Mouse (Mus musculus) cortical plate, adult 2 months (tissue): ENCODE measurements around the gene Bmp2k. TPM values are rescaled to one million over a fixed set of nuclear protein-coding genes. Genes with fewer than 3 reads are reported as not detected.

Source experiments
- H3K27ac ChIP-seq: fragments of 200-500 bp; 2 replicates; pipeline ENCODE4 v1.5.1; 2012; ENCODE audit warnings: low read length, control low read depth, inconsistent platforms; ENCODE audit not compliant: insufficient read depth
- H3K4me1 ChIP-seq: fragments of 200-500 bp; 2 replicates; pipeline ENCODE4 v1.6.1; 2011; ENCODE audit warnings: low read length; ENCODE audit not compliant: control insufficient read depth, insufficient read depth
- H3K4me3 ChIP-seq: fragments of 200-500 bp; 2 replicates; pipeline ENCODE4 v1.5.1; 2011; ENCODE audit warnings: mild to moderate bottlenecking, low read length, control low read depth; ENCODE audit not compliant: insufficient read depth
- CTCF ChIP-seq: fragments of 200-500 bp; IDR thresholded peaks from 2 replicates; pipeline ENCODE4 v1.5.1; 2011; ENCODE audit warnings: mild to moderate bottlenecking, control low read depth, low read length; ENCODE audit not compliant: insufficient read depth; ENCODE audit errors: extremely low read depth
- POLR2A ChIP-seq: fragments of 200-500 bp; IDR thresholded peaks from 2 replicates; pipeline ENCODE4 v1.6.1; 2011; ENCODE audit warnings: mild to moderate bottlenecking, low read length, control low read depth; ENCODE audit not compliant: insufficient read depth; ENCODE audit errors: extremely low read depth
- polyA plus RNA-seq: library from polyadenylated mRNA; depleted of rRNA; stranded (reverse); fragments of >200 nt; gene quantifications from 2 replicates; pipeline ENCODE4 v1.2.3, GENCODE M21; 2012

Bmp2k gene
- polyA plus RNA-seq, 1 experiment, result 10.5 TPM

- TF ChIP-seq POLR2A (no peak), CTCF (no peak)
- H3K27ac ChIP-seq, result peak overlapping the region; percentile 89
- H3K4me1 ChIP-seq, result 0 out of 2 replicates have a peak, but pooled peaks cover 1% of the 10 kb centered on the region
- peak overlapping the region; percentile 66 for H3K4me3 ChIP-seq
These were observed 495 bp downstream of the Bmp2k start for GRCm38 (mm10) chr5:96997802-96998565.

- peak overlapping the region; percentile 66 for H3K4me3 ChIP-seq
- 0 out of 2 replicates have a peak, but pooled peaks cover 1% of the 10 kb centered on the region for H3K4me1 ChIP-seq
- no peak overlapping the region for H3K27ac ChIP-seq
- TF ChIP-seq CTCF (no peak), POLR2A (no peak)
These were observed 1.0 kb downstream of the Bmp2k start for GRCm38 (mm10) chr5:96998566-96998907.

- Histone ChIP-seq H3K4me1 (0 out of 2 replicates have a peak, but pooled peaks cover 1% of the 10 kb centered on the region), H3K27ac (no peak overlapping the region), H3K4me3 (peak overlapping the region; percentile 32)
- TF ChIP-seq CTCF (no peak), POLR2A (no peak)
These were observed 2.1 kb downstream of the Bmp2k start for GRCm38 (mm10) chr5:96999601-97000000.

- no peak for TF ChIP-seq POLR2A
- no peak for TF ChIP-seq CTCF
- H3K4me3 ChIP-seq, result no peak overlapping the region
- 0 out of 2 replicates have a peak, but pooled peaks cover 1% of the 10 kb centered on the region for H3K4me1 ChIP-seq
These were observed 3.0 kb downstream of the Bmp2k start for GRCm38 (mm10) chr5:97000524-97000923.

GRCm38 (mm10) chr5:97001153-97001552, 3.7 kb downstream of the Bmp2k start:
- 0 out of 2 replicates have a peak, but pooled peaks cover 1% of the 10 kb centered on the region for H3K4me1 ChIP-seq
- no peak for TF ChIP-seq POLR2A
- no peak overlapping the region for H3K4me3 ChIP-seq
- no peak overlapping the region for H3K27ac ChIP-seq

More at GRCm38 (mm10) chr5:97000524-97000923, 3.0 kb downstream of the Bmp2k start:
- no peak overlapping the region for H3K27ac ChIP-seq

- H3K4me1 ChIP-seq, result 0 out of 2 replicates have a peak, but pooled peaks cover 1% of the 10 kb centered on the region
- TF ChIP-seq POLR2A (no peak), CTCF (no peak)
- H3K27ac ChIP-seq, result no peak overlapping the region
- H3K4me3 ChIP-seq, result no peak overlapping the region
These were observed 4.1 kb downstream of the Bmp2k start for GRCm38 (mm10) chr5:97001571-97001970.

- Histone ChIP-seq H3K4me1 (0 out of 2 replicates have a peak, but pooled peaks cover 1% of the 10 kb centered on the region), H3K27ac (no peak overlapping the region), H3K4me3 (no peak overlapping the region)
- TF ChIP-seq POLR2A (no peak), CTCF (no peak)
These were observed 4.8 kb downstream of the Bmp2k start for GRCm38 (mm10) chr5:97002336-97002735.

- no peak overlapping the region for H3K4me3 ChIP-seq
- 0 out of 2 replicates have a peak, but pooled peaks cover 1% of the 10 kb centered on the region for H3K4me1 ChIP-seq
- no peak for TF ChIP-seq POLR2A
- no peak for TF ChIP-seq CTCF
- no peak overlapping the region for H3K27ac ChIP-seq
These were observed 5.4 kb downstream of the Bmp2k start for GRCm38 (mm10) chr5:97002937-97003336.

- no peak overlapping the region for H3K27ac ChIP-seq
- H3K4me1 ChIP-seq, result 0 out of 2 replicates have a peak, but pooled peaks cover 1% of the 10 kb centered on the region
- no peak for TF ChIP-seq CTCF
- no peak for TF ChIP-seq POLR2A
- H3K4me3 ChIP-seq, result no peak overlapping the region
These were observed 6.9 kb downstream of the Bmp2k start for GRCm38 (mm10) chr5:97004178-97005030.

GRCm38 (mm10) chr5:97005891-97006290, 8.4 kb downstream of the Bmp2k start:
- no peaks in the 10 kb centered on the region for H3K4me1 ChIP-seq
- H3K4me3 ChIP-seq, result no peak overlapping the region
- no peak overlapping the region for H3K27ac ChIP-seq
- no peak for TF ChIP-seq POLR2A
- no peak for TF ChIP-seq CTCF
